Mouse (Mus musculus): Measurements from ENCODE around the gene 9130019O22Rik. TPM values are rescaled to one million over a fixed set of nuclear protein-coding genes. Genes with fewer than 3 reads are reported as not detected.
"Not testable (repeated sequence)": the region's sequence is repeated elsewhere in the genome, so short reads cannot be mapped to it uniquely, and the experiment has no call there.

The 9130019O22Rik gene
- polyA plus RNA-seq, 1 experiment from 2014 or later = 6.3 TPM

GRCm38 (mm10) chr7:127371213-127371612, 15.8 kb downstream of the 9130019O22Rik start:
- no peaks in the 10 kb centered on the region for H3K27me3 ChIP-seq (replicated peaks)
- WGBS = 79% methylated on average over 2 of the region's 2 CpGs
- H3K9ac ChIP-seq = no peak overlapping the region
- H3K4me2 ChIP-seq (replicated peaks) = no peak overlapping the region
- H3K9me3 ChIP-seq = no peaks in the 10 kb centered on the region
- ATAC-seq = no peak
- no peak overlapping the region for H3K4me3 ChIP-seq (replicated peaks)
- H3K36me3 ChIP-seq = peaks cover 8% of the 10 kb centered on the region
- no peaks in the 10 kb centered on the region for H3K4me1 ChIP-seq (replicated peaks)
- no peak overlapping the region for H3K27ac ChIP-seq

- Histone ChIP-seq H3K4me3 (replicated peaks) (no peak overlapping the region), H3K27me3 (replicated peaks) (0 out of 2 replicates have a peak, but pooled peaks cover 4% of the 10 kb centered on the region), H3K4me2 (replicated peaks) (no peak overlapping the region), H3K4me1 (replicated peaks) (peaks cover 11% of the 10 kb centered on the region), H3K9me3 (no peaks in the 10 kb centered on the region), H3K36me3 (no peaks in the 10 kb centered on the region), H3K9ac (no peak overlapping the region), H3K27ac (no peak overlapping the region)
- ATAC-seq = no peak
- WGBS = 74% methylated on average over 3 of the region's 3 CpGs
Observed at GRCm38 (mm10) chr7:127366249-127366648, 20.7 kb downstream of the 9130019O22Rik start.

GRCm38 (mm10) chr7:127364166-127364565, 22.8 kb downstream of the 9130019O22Rik start:
- peaks cover 19% of the 10 kb centered on the region for H3K4me1 ChIP-seq (replicated peaks)
- H3K27ac ChIP-seq = peak overlapping the region; percentile 54; the same call in 1 of the 2 replicates
- peak overlapping the region; percentile 73 for H3K4me2 ChIP-seq (replicated peaks)
- H3K4me3 ChIP-seq (replicated peaks) = no peak overlapping the region
- ATAC-seq = no peak
- 59% methylated on average over 4 of the region's 4 CpGs for WGBS
- peak overlapping the region; percentile 61; the same call in 1 of the 2 replicates for H3K9ac ChIP-seq
- H3K27me3 ChIP-seq (replicated peaks) = 0 out of 2 replicates have a peak, but pooled peaks cover 4% of the 10 kb centered on the region
- H3K36me3 ChIP-seq = no peaks in the 10 kb centered on the region
- H3K9me3 ChIP-seq = no peaks in the 10 kb centered on the region

- 0 out of 2 replicates have a peak, but pooled peaks cover 4% of the 10 kb centered on the region for H3K27me3 ChIP-seq (replicated peaks)
- H3K9ac ChIP-seq = peak overlapping the region; percentile 61
- no peaks in the 10 kb centered on the region for H3K36me3 ChIP-seq
- 0 out of 2 replicates have a peak, but pooled peaks have one; percentile 20 for ATAC-seq
- peak overlapping the region; percentile 40 for H3K4me3 ChIP-seq (replicated peaks)
- H3K9me3 ChIP-seq = no peaks in the 10 kb centered on the region
- 4% methylated on average over 24 of the region's 24 CpGs for WGBS
- H3K27ac ChIP-seq = peak overlapping the region; percentile 54
- H3K4me1 ChIP-seq (replicated peaks) = peaks cover 19% of the 10 kb centered on the region
- H3K4me2 ChIP-seq (replicated peaks) = peak overlapping the region; percentile 73
Observed at GRCm38 (mm10) chr7:127363475-127363921, 23.5 kb downstream of the 9130019O22Rik start.

- H3K9ac ChIP-seq; H3K9me3 ChIP-seq; H3K36me3 ChIP-seq; H3K4me3 ChIP-seq (replicated peaks); H3K27me3 ChIP-seq (replicated peaks); ATAC-seq; H3K27ac ChIP-seq: not testable (repeated sequence)
- peak overlapping the region; percentile 38 for H3K4me2 ChIP-seq (replicated peaks)
- 23% methylated on average over 13 of the region's 13 CpGs for WGBS
- H3K4me1 ChIP-seq (replicated peaks) = peaks cover 19% of the 10 kb centered on the region
Observed at GRCm38 (mm10) chr7:127362418-127362817, 24.5 kb downstream of the 9130019O22Rik start.

DNA sequence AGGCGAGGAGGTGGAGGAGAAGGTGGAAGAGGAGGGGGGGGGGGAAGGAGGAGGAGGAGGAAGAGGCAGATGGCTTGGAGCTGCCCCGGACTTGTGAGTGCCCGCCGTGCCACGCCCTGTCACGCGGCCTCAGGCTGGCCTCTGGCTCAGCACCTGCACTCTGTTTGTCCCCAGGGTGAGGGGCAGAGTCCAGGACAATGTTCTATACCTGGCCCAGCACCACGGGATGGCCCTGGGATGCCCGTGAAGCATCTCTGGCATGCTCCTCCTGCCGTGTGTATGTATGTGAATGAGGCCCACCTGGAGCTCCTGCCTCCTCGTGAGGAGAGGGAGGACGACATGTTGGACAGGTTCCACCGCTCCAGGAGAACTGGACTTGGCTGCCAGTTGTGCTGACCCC, 25.5 kb downstream of the 9130019O22Rik start:
- H3K27ac ChIP-seq = peak overlapping the region; percentile 51
- H3K27me3 ChIP-seq (replicated peaks) = 0 out of 2 replicates have a peak, but pooled peaks cover 4% of the 10 kb centered on the region
- peaks cover 19% of the 10 kb centered on the region for H3K4me1 ChIP-seq (replicated peaks)
- no peaks in the 10 kb centered on the region for H3K9me3 ChIP-seq
- no peak overlapping the region; the same call in 1 of the 2 replicates for H3K4me2 ChIP-seq (replicated peaks)
- peak; percentile 91 for ATAC-seq
- H3K36me3 ChIP-seq = no peaks in the 10 kb centered on the region
- whole genome bisulfite sequencing = 36% methylated on average over 13 of the region's 13 CpGs
- H3K9ac ChIP-seq = no peak overlapping the region
- no peak overlapping the region for H3K4me3 ChIP-seq (replicated peaks)

- peak; percentile 79 for ATAC-seq
- Histone ChIP-seq H3K36me3 (no peaks in the 10 kb centered on the region), H3K4me1 (replicated peaks) (peaks cover 19% of the 10 kb centered on the region), H3K9me3 (no peaks in the 10 kb centered on the region), H3K9ac (no peak overlapping the region), H3K4me3 (replicated peaks) (no peak overlapping the region), H3K4me2 (replicated peaks) (no peak overlapping the region), H3K27me3 (replicated peaks) (0 out of 2 replicates have a peak, but pooled peaks cover 4% of the 10 kb centered on the region), H3K27ac (peak overlapping the region; percentile 18; the same call in 1 of the 2 replicates)
- 46% methylated on average over 4 of the region's 4 CpGs for WGBS
Observed at GRCm38 (mm10) chr7:127360265-127360664, 26.7 kb downstream of the 9130019O22Rik start.

GRCm38 (mm10) chr7:127358472-127358871, 28.5 kb downstream of the 9130019O22Rik start:
- no peak overlapping the region for H3K4me2 ChIP-seq (replicated peaks)
- H3K36me3 ChIP-seq = no peaks in the 10 kb centered on the region
- no peak overlapping the region for H3K4me3 ChIP-seq (replicated peaks)
- peaks cover 13% of the 10 kb centered on the region for H3K4me1 ChIP-seq (replicated peaks)
- H3K9me3 ChIP-seq = no peaks in the 10 kb centered on the region
- no peak for ATAC-seq
- 76% methylated on average over 4 of the region's 4 CpGs for WGBS
- no peak overlapping the region for H3K9ac ChIP-seq
- 0 out of 2 replicates have a peak, but pooled peaks cover 2% of the 10 kb centered on the region for H3K27me3 ChIP-seq (replicated peaks)
- H3K27ac ChIP-seq = no peak overlapping the region

GRCm38 (mm10) chr7:127357871-127358270, 29.1 kb downstream of the 9130019O22Rik start:
- 70% methylated on average over 2 of the region's 2 CpGs for WGBS
- no peak overlapping the region for H3K4me3 ChIP-seq (replicated peaks)
- H3K27me3 ChIP-seq (replicated peaks) = no peaks in the 10 kb centered on the region
- H3K9me3 ChIP-seq = no peaks in the 10 kb centered on the region
- no peaks in the 10 kb centered on the region for H3K36me3 ChIP-seq
- no peak overlapping the region for H3K27ac ChIP-seq
- peaks cover 11% of the 10 kb centered on the region for H3K4me1 ChIP-seq (replicated peaks)
- H3K4me2 ChIP-seq (replicated peaks) = no peak overlapping the region
- no peak overlapping the region for H3K9ac ChIP-seq
- no peak for ATAC-seq

DNA sequence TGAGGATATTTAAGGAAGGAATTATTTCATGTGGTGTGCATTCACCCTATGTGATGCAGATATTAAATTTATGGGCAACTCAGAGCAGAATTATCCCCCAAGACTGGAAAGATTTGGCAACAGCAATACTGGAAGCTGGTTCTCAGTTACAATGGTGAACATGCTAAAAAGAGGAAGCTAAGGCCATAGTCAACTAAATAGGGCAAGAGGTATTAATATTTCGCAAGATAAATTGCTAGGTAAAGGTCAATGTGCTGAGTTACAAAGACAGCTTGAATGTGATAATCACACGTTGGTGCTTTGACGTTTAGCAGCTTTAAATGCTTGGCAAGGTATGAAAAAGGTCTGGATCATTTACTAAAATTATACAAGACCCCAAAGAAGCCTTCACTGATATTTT, 31.2 kb downstream of the 9130019O22Rik start:
- peaks cover 7% of the 10 kb centered on the region for H3K4me1 ChIP-seq (replicated peaks)
- H3K9ac ChIP-seq = no peak overlapping the region
- no peaks in the 10 kb centered on the region for H3K9me3 ChIP-seq
- no peak overlapping the region for H3K4me2 ChIP-seq (replicated peaks)
- H3K27me3 ChIP-seq (replicated peaks) = no peaks in the 10 kb centered on the region
- H3K4me3 ChIP-seq (replicated peaks) = no peak overlapping the region
- 57% methylated on average over 3 of the region's 3 CpGs for WGBS
- H3K36me3 ChIP-seq = no peaks in the 10 kb centered on the region
- no peak overlapping the region for H3K27ac ChIP-seq
- no peak for ATAC-seq

DNA sequence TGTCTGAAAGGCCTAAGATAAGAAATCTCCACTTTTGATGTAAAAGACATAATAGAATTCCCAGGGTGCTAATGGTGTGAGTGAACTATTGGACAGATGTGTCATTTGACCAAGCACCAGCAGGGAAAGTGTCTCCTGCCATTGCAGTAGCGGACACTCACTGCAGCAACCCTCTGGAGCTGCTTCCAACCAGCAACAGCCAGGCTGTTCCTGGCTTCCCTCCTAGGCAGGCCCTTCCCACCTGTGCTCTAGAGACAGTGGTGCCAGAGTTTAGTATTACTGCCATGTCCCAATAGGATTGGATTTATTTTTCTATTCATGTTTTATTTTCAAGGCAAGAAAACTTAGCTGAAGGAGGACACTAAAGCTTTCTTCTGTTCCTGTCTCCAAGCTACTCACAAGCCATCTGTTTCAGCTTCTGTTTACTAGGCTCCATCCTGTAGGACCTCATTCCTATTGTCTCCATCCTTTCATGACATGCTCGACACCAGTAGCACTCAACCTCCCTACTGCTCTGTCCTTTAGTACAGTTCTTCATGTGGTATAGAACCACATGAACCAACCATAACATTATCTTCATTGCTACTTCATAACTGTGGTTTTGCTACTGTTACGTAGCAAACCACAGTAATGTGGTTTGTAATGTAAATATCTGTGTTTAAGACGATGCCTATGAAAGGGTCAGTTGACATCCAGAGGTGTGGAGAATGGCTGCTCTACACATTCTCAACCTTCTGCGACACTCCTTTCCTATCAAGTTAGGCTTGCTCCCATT, 35.5 kb downstream of the 9130019O22Rik start:
- H3K27ac ChIP-seq = no peak overlapping the region
- no peaks in the 10 kb centered on the region for H3K27me3 ChIP-seq (replicated peaks)
- no peaks in the 10 kb centered on the region for H3K36me3 ChIP-seq
- no peak overlapping the region for H3K4me3 ChIP-seq (replicated peaks)
- no peak overlapping the region for H3K4me2 ChIP-seq (replicated peaks)
- no peak for ATAC-seq
- H3K4me1 ChIP-seq (replicated peaks) = peaks cover 2% of the 10 kb centered on the region
- no peaks in the 10 kb centered on the region for H3K9me3 ChIP-seq
- 85% methylated on average over 5 of the region's 5 CpGs for WGBS
- H3K9ac ChIP-seq = no peak overlapping the region

DNA sequence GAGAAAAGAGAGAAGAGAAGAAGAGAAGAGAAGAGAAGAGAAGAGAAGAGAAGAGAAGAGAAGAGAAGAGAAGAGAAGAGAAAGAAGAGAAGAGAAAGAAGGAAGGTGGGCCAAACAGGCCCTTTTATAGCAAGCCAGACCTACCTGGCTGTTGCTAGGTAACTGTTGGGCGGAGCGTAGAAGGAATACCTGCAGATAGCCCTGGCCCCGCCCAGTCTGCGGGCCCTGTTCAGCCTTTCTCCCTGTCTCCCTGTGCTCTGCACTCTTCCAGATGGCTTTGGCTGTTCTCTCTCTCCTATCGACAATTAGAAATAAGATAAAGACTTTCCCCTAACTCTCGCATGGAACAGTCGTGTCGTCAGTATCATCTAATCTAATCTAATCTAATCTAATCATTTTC, 40.3 kb downstream of the 9130019O22Rik start:
- peak; percentile 72 for ATAC-seq
- Histone ChIP-seq H3K4me2 (replicated peaks) (peak overlapping the region; percentile 72), H3K27me3 (replicated peaks) (no peaks in the 10 kb centered on the region), H3K4me1 (replicated peaks) (peaks cover 22% of the 10 kb centered on the region), H3K36me3 (peaks cover 15% of the 10 kb centered on the region), H3K4me3 (replicated peaks) (peak overlapping the region; percentile 82), H3K9me3 (no peaks in the 10 kb centered on the region), H3K9ac (no peak overlapping the region), H3K27ac (0 out of 2 replicates have a peak overlapping the region, but pooled peaks have one; percentile 95)
- 16% methylated on average over 8 of the region's 8 CpGs for WGBS

All from intestine, embryonic 15.5 days (tissue).